Mouse (Mus musculus) stomach, embryonic 15.5 days (tissue): ENCODE results near the gene Ufsp1. TPM values are rescaled to one million over a fixed set of nuclear protein-coding genes. Genes with fewer than 3 reads are reported as not detected.

Experiments used
- ATAC-seq: fragments of 200-750 bp; cut with Nextera tagmentation; 2 replicates; pipeline ENCODE4 v1.8.0; 2017; ENCODE audit warnings: low read depth, moderate number of reproducible peaks, moderate TSS enrichment; ENCODE audit not compliant: insufficient read depth, low FRiP score
- H3K27ac ChIP-seq: fragments of 300-500 bp; sonication (generic); 2 replicates; pipeline ENCODE4 v1.5.1; 2015; ENCODE audit warnings: mild to moderate bottlenecking, inconsistent platforms
- H3K27me3 ChIP-seq: fragments of 300-500 bp; sonication (generic); replicated peaks from 2 replicates; pipeline ENCODE4 v1.6.1; 2015; ENCODE audit warnings: inconsistent platforms
- H3K36me3 ChIP-seq: fragments of 300-500 bp; sonication (generic); 2 replicates; pipeline ENCODE4 v1.6.1; 2015; ENCODE audit warnings: inconsistent platforms
- H3K4me1 ChIP-seq: fragments of 300-500 bp; sonication (generic); 2 replicates; pipeline ENCODE4 v1.6.1; 2015; ENCODE audit warnings: inconsistent platforms
- H3K4me2 ChIP-seq: fragments of 300-500 bp; sonication (generic); 2 replicates; pipeline ENCODE4 v1.6.1; 2015; ENCODE audit warnings: mild to moderate bottlenecking, inconsistent platforms
- H3K4me3 ChIP-seq: fragments of 300-500 bp; sonication (generic); replicated peaks from 2 replicates; pipeline ENCODE4 v1.5.1; 2015; ENCODE audit warnings: inconsistent platforms
- H3K9ac ChIP-seq: fragments of 300-500 bp; sonication (generic); 2 replicates; pipeline ENCODE4 v1.6.1; 2015; ENCODE audit warnings: inconsistent platforms
- H3K9me3 ChIP-seq: fragments of 300-500 bp; sonication (generic); 2 replicates; pipeline ENCODE4 v1.6.1; 2016; ENCODE audit warnings: inconsistent platforms
- WGBS: fragments of 180-500 bp; shearing (Covaris S2); methylation state at CpG from one replicate; pipeline ENCODE4 v1.1.7; 2015; 5-methylcytosine and 5-hydroxymethylcytosine counted together
- microRNA-seq: library from miRNA; unstranded; fragments of <30 nt; microRNA quantifications from one replicate; pipeline ENCODE4, GENCODE M21; 2016
- polyA plus RNA-seq: library from polyadenylated mRNA; unstranded; fragments of >200 nt; fragmentation: Nextera tagmentation; extraction: Ambion mirVana; gene quantifications from 2 replicates; pipeline ENCODE4 v1.2.1, GENCODE M21; 2015

The Ufsp1 gene
- polyA plus RNA-seq, 1 experiment from 2014 or later, result 8.7 TPM

- peaks cover 19% of the 10 kb centered on the region; the same call in 1 of the 2 replicates for H3K4me1 ChIP-seq
- no peaks in the 10 kb centered on the region for H3K9me3 ChIP-seq
- H3K36me3 ChIP-seq, result no peaks in the 10 kb centered on the region
- H3K9ac ChIP-seq, result peak overlapping the region; percentile 48; the same call in 1 of the 2 replicates
- H3K27ac ChIP-seq, result peak overlapping the region; percentile 89
- ATAC-seq, result no peak
- no peaks in the 10 kb centered on the region for H3K27me3 ChIP-seq
- 2% methylated on average over 11 of the region's 11 CpGs for WGBS
- H3K4me3 ChIP-seq, result peak overlapping the region; percentile 42
- peak overlapping the region; percentile 73 for H3K4me2 ChIP-seq
Measured at GRCm38 (mm10) chr5:137338663-137339289, 44.3 kb downstream of the Ufsp1 start.

DNA sequence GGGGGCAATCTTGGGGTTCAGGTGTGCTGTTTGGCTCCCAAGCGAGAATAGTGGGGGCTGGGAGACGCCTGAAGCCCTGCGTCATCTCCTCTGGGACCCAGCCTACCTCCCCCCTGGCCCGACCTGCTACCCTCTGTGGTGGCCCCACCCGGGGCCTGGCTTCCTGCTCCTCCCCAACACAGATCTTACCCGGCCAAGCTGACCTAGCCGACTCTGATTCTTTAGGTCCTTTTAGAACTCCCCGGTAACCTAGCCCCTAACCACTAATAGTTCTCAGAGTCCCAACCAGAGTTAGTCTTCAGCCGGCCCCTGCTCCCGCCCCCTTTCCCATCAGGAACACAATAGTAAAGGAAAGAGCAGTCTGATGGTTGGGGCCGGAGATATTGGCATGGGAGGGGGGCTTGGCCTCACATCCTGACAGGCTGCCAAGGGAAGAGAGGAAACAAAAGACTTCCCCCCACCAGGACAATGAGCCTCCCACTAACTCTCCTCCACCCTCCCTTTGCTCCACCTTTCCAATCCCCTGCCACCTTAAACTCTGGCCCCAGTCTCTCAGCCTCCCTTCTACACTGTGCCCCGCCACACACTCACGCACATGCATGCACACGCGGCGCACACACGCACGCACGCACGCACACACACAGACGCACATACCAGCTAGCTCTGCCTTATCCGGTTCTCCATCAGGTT is 45.0 kb downstream of the Ufsp1 start:
- peak overlapping the region; percentile 89 for H3K27ac ChIP-seq
- no peaks in the 10 kb centered on the region for H3K9me3 ChIP-seq
- H3K4me2 ChIP-seq, result peak overlapping the region; percentile 73
- H3K27me3 ChIP-seq, result no peaks in the 10 kb centered on the region
- H3K4me3 ChIP-seq, result peak overlapping the region; percentile 42
- H3K36me3 ChIP-seq, result no peaks in the 10 kb centered on the region
- no peak; the same call in 1 of the 2 replicates for ATAC-seq
- H3K4me1 ChIP-seq, result peaks cover 13% of the 10 kb centered on the region; the same call in 1 of the 2 replicates
- WGBS, result 14% methylated on average over 22 of the region's 22 CpGs
- no peak overlapping the region for H3K9ac ChIP-seq

GRCm38 (mm10) chr5:137340222-137340621 is 45.8 kb downstream of the Ufsp1 start:
- Histone ChIP-seq H3K4me2 (no peak overlapping the region), H3K9me3 (no peaks in the 10 kb centered on the region), H3K9ac (no peak overlapping the region), H3K27ac (peak overlapping the region; percentile 89), H3K4me3 (no peak overlapping the region), H3K36me3 (no peaks in the 10 kb centered on the region), H3K4me1 (peaks cover 10% of the 10 kb centered on the region; the same call in 1 of the 2 replicates), H3K27me3 (no peaks in the 10 kb centered on the region)
- WGBS, result 72% methylated on average over 6 of the region's 6 CpGs
- no peak for ATAC-seq

GRCm38 (mm10) chr5:137342407-137343012 is 48.1 kb downstream of the Ufsp1 start:
- WGBS, result 39% methylated on average over 7 of the region's 7 CpGs
- Histone ChIP-seq H3K4me3 (no peak overlapping the region), H3K36me3 (no peaks in the 10 kb centered on the region), H3K4me1 (peaks cover 19% of the 10 kb centered on the region; the same call in 1 of the 2 replicates), H3K9ac (no peak overlapping the region), H3K27ac (peak overlapping the region; percentile 16; the same call in 1 of the 2 replicates), H3K27me3 (no peaks in the 10 kb centered on the region), H3K4me2 (no peak overlapping the region), H3K9me3 (no peaks in the 10 kb centered on the region)
- ATAC-seq, result no peak

- Histone ChIP-seq H3K27me3 (no peaks in the 10 kb centered on the region), H3K9ac (no peak overlapping the region), H3K27ac (no peak overlapping the region), H3K9me3 (no peaks in the 10 kb centered on the region), H3K4me1 (peaks cover 25% of the 10 kb centered on the region), H3K4me3 (no peak overlapping the region), H3K36me3 (no peaks in the 10 kb centered on the region), H3K4me2 (no peak overlapping the region)
- no peak for ATAC-seq
- 96% methylated on average over 5 of the region's 5 CpGs for WGBS
Measured at GRCm38 (mm10) chr5:137343412-137343811, 49.0 kb downstream of the Ufsp1 start.

DNA sequence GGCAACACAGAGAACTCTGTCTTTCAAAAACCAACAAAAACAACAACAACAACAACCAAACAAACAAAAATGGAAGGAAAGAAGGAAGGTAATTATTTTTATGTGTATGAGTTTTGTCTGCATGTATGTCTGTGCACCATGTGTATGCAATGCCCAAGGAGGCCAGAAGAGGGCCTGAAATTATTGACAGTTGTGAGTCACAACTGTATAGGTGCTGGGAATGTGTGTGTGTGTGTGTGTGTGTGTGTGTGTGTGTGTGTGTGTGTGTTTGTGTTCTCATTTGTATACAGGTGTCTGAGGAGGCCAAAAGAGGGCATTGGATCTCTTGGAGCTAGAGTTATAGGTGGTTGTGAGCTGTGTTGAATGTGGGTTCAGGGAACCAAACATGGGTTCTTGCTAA is 49.4 kb downstream of the Ufsp1 start:
- Histone ChIP-seq H3K9ac (no peak overlapping the region), H3K4me2 (no peak overlapping the region), H3K36me3 (no peaks in the 10 kb centered on the region), H3K9me3 (no peaks in the 10 kb centered on the region), H3K4me3 (no peak overlapping the region), H3K27me3 (no peaks in the 10 kb centered on the region), H3K4me1 (peaks cover 30% of the 10 kb centered on the region), H3K27ac (no peak overlapping the region)
- no peak for ATAC-seq

Small RNA genes lying within 50 kb of the gene (microRNA-seq; reads per million reads assigned to microRNA genes)
- gene Mir7036 (not detected), gene Mir8116 (not detected)

Other genes with a start within 250 kb of the Ufsp1 start
- gene Ap1s1, start 248.5 kb upstream of the Ufsp1 start, polyA plus RNA-seq, result 189 and 211 TPM in 2 replicates
- gene Serpine1, start 222.4 kb upstream of the Ufsp1 start, polyA plus RNA-seq, result 0.12 and 0.35 TPM in 2 replicates
- gene Trim56, start 178.4 kb upstream of the Ufsp1 start, polyA plus RNA-seq, result 9.7 and 10.2 TPM in 2 replicates
- gene Muc3, start 145.3 kb upstream of the Ufsp1 start, polyA plus RNA-seq, result 0.54 and 1.9 TPM in 2 replicates
- 1.2 and 2.6 TPM in 2 replicates for gene Muc3a, start 82.2 kb upstream of the Ufsp1 start, polyA plus RNA-seq
- 9.8 and 12.3 TPM in 2 replicates for gene Ache, start 7.1 kb upstream of the Ufsp1 start, polyA plus RNA-seq
- gene Srrt, start 13.0 kb downstream of the Ufsp1 start, polyA plus RNA-seq, result 113 and 122 TPM in 2 replicates
- 73.2 and 73.4 TPM in 2 replicates for gene Trip6, start 19.8 kb downstream of the Ufsp1 start, polyA plus RNA-seq
- 13.0 and 14.5 TPM in 2 replicates for gene Slc12a9, start 39.0 kb downstream of the Ufsp1 start, polyA plus RNA-seq
- gene Ephb4, start 55.5 kb downstream of the Ufsp1 start, polyA plus RNA-seq, result 35.5 and 41.4 TPM in 2 replicates
- gene Zan, start 182.4 kb downstream of the Ufsp1 start, polyA plus RNA-seq, result 0.72 and 0.94 TPM in 2 replicates
- 52.4 and 54.6 TPM in 2 replicates for gene Pop7, start 207.9 kb downstream of the Ufsp1 start, polyA plus RNA-seq
- 10.2 and 12.2 TPM in 2 replicates for gene Gigyf1, start 223.9 kb downstream of the Ufsp1 start, polyA plus RNA-seq
- gene Epo, start 238.6 kb downstream of the Ufsp1 start, polyA plus RNA-seq, result not detected in 2 replicates
- gene Gnb2, start 238.9 kb downstream of the Ufsp1 start, polyA plus RNA-seq, result 359 and 366 TPM in 2 replicates